Mouse (Mus musculus) liver, embryonic 11.5 days (tissue): ENCODE results near the gene Txlna. TPM values are rescaled to one million over a fixed set of nuclear protein-coding genes. Genes with fewer than 3 reads are reported as not detected.

Experiments used
- ATAC-seq: fragments of 200-750 bp; cut with Nextera tagmentation; replicated peaks from 2 replicates; pipeline ENCODE4 v1.8.0; 2017; ENCODE audit warnings: moderate number of reproducible peaks, mild to moderate bottlenecking, moderate TSS enrichment, moderate library complexity; ENCODE audit not compliant: low FRiP score
- DNase-seq: peaks from one replicate; pipeline ENCODE4 v3.0.0-alpha.2; 2017; ENCODE audit warnings: low spot score
- H3K27ac ChIP-seq: fragments of 300-500 bp; sonication (generic); 2 replicates; pipeline ENCODE4 v1.5.1; 2014; ENCODE audit warnings: mild to moderate bottlenecking, low read depth, low read length, control low read depth
- H3K27me3 ChIP-seq: fragments of 300-500 bp; sonication (generic); replicated peaks from 2 replicates; pipeline ENCODE4 v1.6.1; 2014; ENCODE audit warnings: low read length, mixed read lengths; ENCODE audit not compliant: control insufficient read depth, insufficient read depth
- H3K36me3 ChIP-seq: fragments of 300-500 bp; sonication (generic); 2 replicates; pipeline ENCODE4 v1.6.1; 2014; ENCODE audit warnings: mild to moderate bottlenecking, low read length, moderate library complexity, mixed read lengths; ENCODE audit not compliant: control insufficient read depth, insufficient read depth
- H3K4me1 ChIP-seq: fragments of 300-500 bp; sonication (generic); replicated peaks from 2 replicates; pipeline ENCODE4 v1.6.1; 2014; ENCODE audit warnings: low read length, mixed read lengths; ENCODE audit not compliant: control insufficient read depth, insufficient read depth
- H3K4me2 ChIP-seq: fragments of 300-500 bp; sonication (generic); 2 replicates; pipeline ENCODE4 v1.6.1; 2014; ENCODE audit warnings: mild to moderate bottlenecking, control low read depth, moderate library complexity
- H3K4me3 ChIP-seq: fragments of 300-500 bp; sonication (generic); 2 replicates; pipeline ENCODE4 v1.5.1; 2014; ENCODE audit warnings: low read depth, low read length, control low read depth
- H3K9ac ChIP-seq: fragments of 300-500 bp; sonication (generic); 2 replicates; pipeline ENCODE4 v1.6.1; 2014; ENCODE audit warnings: low read depth, low read length, control low read depth
- H3K9me3 ChIP-seq: fragments of 300-500 bp; sonication (generic); 2 replicates; pipeline ENCODE4 v1.6.1; 2016; ENCODE audit warnings: low read length, inconsistent platforms, mixed read lengths; ENCODE audit not compliant: control insufficient read depth
- WGBS: fragments of 180-500 bp; shearing (Covaris S2); extraction: QIAGEN DNeasy Blood & Tissue Kit; methylation state at CpG from one replicate; pipeline ENCODE4 v1.1.7; 2014; 5-methylcytosine and 5-hydroxymethylcytosine counted together
- microRNA-seq: library from miRNA; unstranded; fragments of <30 nt; microRNA quantifications from one replicate; pipeline ENCODE4, GENCODE M21; 2017; ENCODE audit warnings: borderline number of aligned reads
- polyA plus RNA-seq: library from polyadenylated mRNA; unstranded; fragments of >200 nt; fragmentation: Nextera tagmentation; extraction: Ambion mirVana; gene quantifications from 2 replicates; pipeline ENCODE4 v1.2.1, GENCODE M21; 2014

Gene Txlna
- polyA plus RNA-seq, 1 experiment from 2014 or later = 70.6 TPM

GRCm38 (mm10) chr4:129576863-129577491 is 63.9 kb downstream of the Txlna start:
- DNase-seq = peak; percentile 56
- no peak overlapping the region for H3K9ac ChIP-seq

More at GRCm38 (mm10) chr4:129576863-129577491, 63.9 kb downstream of the Txlna start:
- H3K27ac ChIP-seq = no peak overlapping the region
- 36% methylated on average over 21 of the region's 21 CpGs for WGBS
- H3K4me3 ChIP-seq = no peak overlapping the region; the same call in 1 of the 2 replicates
- H3K9me3 ChIP-seq = no peaks in the 10 kb centered on the region
- peak overlapping the region; percentile 42 for H3K4me2 ChIP-seq
- peaks cover 4% of the 10 kb centered on the region for H3K4me1 ChIP-seq
- no peaks in the 10 kb centered on the region for H3K36me3 ChIP-seq
- ATAC-seq = no peak
- no peaks in the 10 kb centered on the region for H3K27me3 ChIP-seq

Small RNA genes lying within 50 kb of the gene (microRNA-seq; reads per million reads assigned to microRNA genes)
- gene Mir7016 = 1.8 reads per million

Other genes with a start within 250 kb of the Txlna start
- 2.4 and 2.8 TPM in 2 replicates for gene Zbtb8b, start 200.2 kb downstream of the Txlna start, polyA plus RNA-seq
- gene Bsdc1, start 179.5 kb downstream of the Txlna start, polyA plus RNA-seq = 21.6 and 22.5 TPM in 2 replicates
- gene Tssk3, start 150.0 kb downstream of the Txlna start, polyA plus RNA-seq = not detected in 2 replicates
- gene Fam229a, start 149.9 kb downstream of the Txlna start, polyA plus RNA-seq = not detected in 2 replicates
- gene Marcksl1, start 127.5 kb downstream of the Txlna start, polyA plus RNA-seq = 388 and 395 TPM in 2 replicates
- 215 and 223 TPM in 2 replicates for gene Hdac1, start 98.4 kb downstream of the Txlna start, polyA plus RNA-seq
- gene Lck, start 67.4 kb downstream of the Txlna start, polyA plus RNA-seq = 5.5 and 6.0 TPM in 2 replicates
- 9.2 and 9.3 TPM in 2 replicates for gene Fam167b, start 62.5 kb downstream of the Txlna start, polyA plus RNA-seq
- 329 and 341 TPM in 2 replicates for gene Eif3i, start 40.4 kb downstream of the Txlna start, polyA plus RNA-seq
- 207 and 228 TPM in 2 replicates for gene Tmem234, start 40.4 kb downstream of the Txlna start, polyA plus RNA-seq
- gene Dcdc2b, start 26.8 kb downstream of the Txlna start, polyA plus RNA-seq = 0.57 and 1.5 TPM in 2 replicates
- 23.6 and 25.3 TPM in 2 replicates for gene Iqcc, start 22.0 kb downstream of the Txlna start, polyA plus RNA-seq
- gene Ccdc28b, start 17.1 kb downstream of the Txlna start, polyA plus RNA-seq = 27.2 and 33.1 TPM in 2 replicates
- 11.7 and 12.6 TPM in 2 replicates for gene Kpna6, start 31.7 kb upstream of the Txlna start, polyA plus RNA-seq
- 24.1 and 24.7 TPM in 2 replicates for gene Tmem39b, start 55.8 kb upstream of the Txlna start, polyA plus RNA-seq
- gene Khdrbs1, start 101.2 kb upstream of the Txlna start, polyA plus RNA-seq = 78.4 and 83.3 TPM in 2 replicates
- 279 and 298 TPM in 2 replicates for gene Ptp4a2, start 170.2 kb upstream of the Txlna start, polyA plus RNA-seq